Mouse (Mus musculus) retina, postnatal 7 days (tissue): ENCODE measurements around the gene Ip6k1.

ENCODE experiments used
- DNase-seq: peaks from one replicate; pipeline ENCODE4 v3.0.0-alpha.2; 2012; ENCODE audit warnings: low read depth, low spot score

The Ip6k1 gene

DNA sequence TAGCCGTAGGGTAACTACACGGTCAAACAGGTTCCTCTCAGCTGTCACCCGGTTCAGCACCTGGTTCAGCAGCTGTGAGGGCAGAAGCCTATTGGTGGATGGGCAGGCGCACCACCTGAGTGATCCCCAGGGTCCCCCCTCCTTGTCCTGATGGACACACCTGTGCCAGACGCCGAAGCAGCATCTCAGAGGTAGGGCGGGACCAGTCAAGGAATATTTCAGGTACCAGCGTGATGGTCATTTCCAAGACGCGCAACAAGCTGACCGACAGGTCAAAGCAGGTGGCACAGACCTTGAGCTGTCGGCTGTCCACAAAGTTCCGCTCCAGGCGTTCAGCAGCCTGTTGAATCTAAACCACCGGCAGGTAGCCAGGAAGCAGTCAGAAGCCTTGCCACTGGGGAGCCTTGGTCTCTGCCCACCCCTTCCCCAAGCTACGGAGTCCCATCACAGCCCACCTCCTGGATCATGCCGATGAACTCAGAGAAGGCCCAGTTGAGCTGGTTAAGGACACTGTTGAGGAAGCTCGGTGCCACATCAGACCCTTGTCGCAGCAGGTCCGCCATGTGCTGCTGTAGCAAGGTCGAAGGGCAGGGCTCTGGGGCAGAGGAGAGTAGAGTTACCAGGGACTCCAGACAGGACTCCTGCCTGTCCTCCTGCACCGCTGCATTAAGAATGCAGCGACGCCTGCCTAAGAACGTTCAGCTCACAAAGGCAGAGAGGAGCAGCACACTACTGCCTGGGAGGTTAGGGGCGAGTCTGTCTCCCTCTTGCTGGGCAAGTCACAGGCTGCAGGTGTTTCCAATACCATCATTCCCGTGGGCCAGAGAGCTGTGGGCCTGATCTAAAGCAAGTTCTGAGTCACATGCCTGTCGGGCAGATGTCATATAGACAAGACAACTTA is 54.3 kb downstream of the Ip6k1 start:
- DNase-seq: no peak

DNA sequence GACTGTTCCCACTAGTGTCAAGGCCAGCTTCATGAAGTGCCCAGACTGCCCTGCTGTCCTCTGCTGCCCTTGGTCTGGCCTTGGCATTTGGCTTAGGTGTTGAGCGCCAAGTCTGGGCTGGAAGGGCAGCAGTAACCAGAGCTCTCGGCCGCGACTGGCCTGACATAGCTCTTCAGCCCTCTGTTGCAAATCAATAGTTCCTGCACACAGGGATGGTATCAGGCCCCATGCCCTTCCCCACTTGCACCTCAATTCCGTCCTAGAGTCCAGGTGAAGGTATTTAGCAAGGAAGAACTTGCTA is 54.9 kb downstream of the Ip6k1 start:
- DNase-seq: no peak

DNA sequence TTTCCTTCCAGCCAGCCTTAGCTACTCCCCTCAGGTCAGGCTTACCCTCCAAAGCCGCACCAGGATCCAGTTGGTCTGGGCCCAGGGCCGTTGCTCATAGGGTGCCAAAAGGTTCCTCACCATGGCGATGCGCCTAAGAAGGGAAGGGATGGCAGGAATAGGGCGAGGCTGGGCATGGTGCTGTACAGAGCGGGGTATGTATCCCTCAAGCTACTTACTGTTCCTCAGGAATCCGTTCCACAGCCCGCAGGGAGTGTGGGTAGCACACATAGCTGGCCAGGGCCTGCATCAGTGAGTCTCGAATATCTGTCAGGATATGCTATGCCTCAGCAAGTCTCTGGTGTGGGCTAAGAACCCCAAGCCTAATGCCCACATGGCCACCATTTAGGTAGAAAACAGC is 56.0 kb downstream of the Ip6k1 start:
- DNase-seq: no peak

DNA sequence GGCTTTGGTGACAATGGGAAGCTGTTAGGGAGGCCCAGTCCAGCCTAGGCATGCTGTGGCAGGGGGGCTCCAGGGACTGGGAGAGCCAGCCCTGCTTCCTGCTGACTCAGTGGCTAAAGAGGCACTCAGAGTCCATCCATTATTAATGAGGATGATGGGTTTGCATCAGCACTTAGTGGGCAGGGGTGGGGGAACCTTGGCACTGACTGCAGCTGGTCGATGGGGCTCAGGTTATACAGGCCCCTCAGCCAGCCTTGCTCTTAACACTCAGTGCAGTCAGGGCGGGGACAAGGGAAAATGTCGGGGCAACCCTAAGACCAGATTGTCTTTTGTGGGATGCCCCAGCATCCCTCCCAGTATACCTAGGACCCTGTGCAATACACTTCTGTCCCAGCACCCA is 59.8 kb downstream of the Ip6k1 start:
- DNase-seq: no peak

DNA sequence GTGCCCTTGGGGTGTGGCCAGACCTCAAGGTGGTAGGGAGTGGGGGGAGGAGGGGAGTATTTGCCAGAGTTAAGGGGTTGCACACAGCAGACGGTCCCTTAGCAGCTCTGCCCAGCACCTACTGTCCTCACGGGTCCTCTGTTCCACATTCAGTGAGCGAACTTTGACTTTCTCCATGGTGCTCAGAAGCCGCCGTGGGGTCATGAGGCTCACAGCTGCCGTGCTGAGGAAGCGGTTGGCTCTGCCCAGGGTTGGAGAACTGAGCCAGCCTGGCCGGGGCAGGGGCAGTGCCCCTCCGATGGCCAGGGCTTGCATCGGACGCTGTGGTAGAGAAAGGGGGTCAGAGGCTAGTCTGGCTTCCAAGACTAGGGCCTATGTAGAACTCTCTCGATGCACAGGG is 61.1 kb downstream of the Ip6k1 start:
- no peak for DNase-seq

DNA sequence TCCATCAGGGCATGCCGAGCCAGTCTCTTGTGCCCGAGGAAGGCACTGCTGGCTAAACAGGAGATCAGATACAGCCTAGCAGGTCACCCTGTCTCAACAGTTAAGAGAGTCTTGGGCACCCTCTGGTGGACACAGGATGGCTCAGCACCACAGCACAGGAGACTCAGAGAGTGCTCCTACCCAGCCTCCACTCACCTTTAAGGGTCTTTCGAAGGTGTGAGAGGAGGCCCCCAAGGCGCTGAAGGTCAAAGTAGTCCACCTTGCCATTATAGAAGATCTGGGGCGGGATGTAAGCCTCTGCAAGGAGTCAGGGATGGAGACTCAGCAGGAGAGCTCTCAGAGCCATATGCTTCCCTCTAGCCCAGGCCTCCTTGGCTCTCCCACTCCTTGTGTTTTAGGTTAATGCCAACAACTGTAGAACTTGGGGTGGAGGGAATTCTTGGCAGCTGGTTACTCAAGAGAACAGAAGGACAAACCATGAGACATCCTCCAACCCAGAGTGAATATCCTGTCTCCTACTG is 63.2 kb downstream of the Ip6k1 start:
- DNase-seq: peak; percentile 61

DNA sequence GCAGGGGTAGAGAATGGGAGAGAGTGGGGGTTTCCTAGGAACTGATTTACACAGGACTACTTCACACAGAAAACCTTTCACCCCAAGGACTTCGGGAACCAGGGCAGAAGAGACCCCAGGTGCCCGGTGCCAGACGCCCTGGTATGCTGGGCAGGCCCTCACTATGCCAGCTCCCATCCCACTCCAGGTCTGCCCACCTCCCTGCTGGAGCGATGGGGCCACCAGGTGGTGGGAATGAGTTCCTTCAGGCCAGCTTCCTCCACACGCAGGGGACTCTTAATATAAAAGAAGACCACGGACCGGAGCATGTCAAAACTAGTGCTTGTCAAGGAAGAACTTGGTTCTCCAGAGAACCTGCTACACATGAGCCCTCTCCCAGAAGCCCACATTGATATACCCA is 64.9 kb downstream of the Ip6k1 start:
- no peak for DNase-seq

DNA sequence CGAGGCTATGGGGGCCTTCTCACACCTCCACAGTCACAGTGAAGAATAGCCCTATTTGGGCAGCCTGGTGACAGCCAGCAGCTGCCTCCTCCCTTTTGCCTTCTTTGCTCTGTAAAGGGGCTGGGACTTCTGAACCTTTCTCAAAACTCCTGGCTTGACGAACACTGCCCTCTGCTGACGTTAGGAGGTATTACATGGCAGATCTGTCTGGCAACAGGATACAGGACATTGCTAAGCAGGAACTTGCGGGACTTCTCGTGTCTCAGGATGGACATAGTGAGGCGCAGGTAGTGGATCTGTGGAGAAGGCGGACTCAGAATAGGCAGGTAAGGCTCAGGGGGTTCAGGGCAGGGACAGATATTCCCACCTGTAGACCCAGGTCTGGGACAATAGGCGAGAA is 65.6 kb downstream of the Ip6k1 start:
- DNase-seq: peak; percentile 78

DNA sequence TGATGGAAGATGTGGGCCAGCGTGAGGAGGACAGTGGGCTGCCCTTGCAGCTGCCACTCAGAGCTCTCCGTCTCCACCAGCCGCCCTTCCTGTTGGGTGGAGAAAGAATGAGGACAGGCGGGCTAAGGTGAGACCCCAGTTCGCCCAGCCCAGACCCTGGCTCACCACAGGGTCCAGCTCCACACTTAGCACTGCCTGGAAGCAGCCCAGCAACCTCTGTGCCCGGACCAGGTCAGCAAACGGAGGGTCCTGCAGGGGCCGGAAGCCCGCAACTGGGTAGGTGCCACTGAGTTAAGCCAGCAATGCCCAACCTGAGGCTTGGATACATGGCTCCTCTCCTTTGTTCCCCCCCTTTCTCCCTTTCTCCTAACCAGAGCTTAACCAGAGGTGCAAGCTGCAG is 66.7 kb downstream of the Ip6k1 start:
- DNase-seq: no peak

DNA sequence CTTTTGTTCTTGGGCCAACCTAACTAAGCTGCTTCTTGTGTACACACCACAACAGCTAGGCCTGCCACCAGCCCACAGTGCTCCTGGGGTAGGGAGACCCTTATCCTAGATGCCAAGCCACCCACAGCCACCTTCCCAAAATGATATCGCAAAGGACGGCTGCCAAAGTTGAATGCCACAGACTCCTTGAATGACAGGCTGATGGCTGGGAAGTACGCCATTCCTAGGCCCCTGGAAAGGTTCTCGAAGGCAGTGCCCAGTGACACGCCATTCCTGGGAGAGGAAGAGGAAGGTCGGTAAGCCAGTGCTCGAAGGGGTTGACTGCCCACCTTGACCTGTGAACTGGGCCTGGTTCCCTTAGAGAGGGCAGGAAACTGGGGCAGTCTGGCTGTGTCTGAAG is 67.2 kb downstream of the Ip6k1 start:
- no peak for DNase-seq

DNA sequence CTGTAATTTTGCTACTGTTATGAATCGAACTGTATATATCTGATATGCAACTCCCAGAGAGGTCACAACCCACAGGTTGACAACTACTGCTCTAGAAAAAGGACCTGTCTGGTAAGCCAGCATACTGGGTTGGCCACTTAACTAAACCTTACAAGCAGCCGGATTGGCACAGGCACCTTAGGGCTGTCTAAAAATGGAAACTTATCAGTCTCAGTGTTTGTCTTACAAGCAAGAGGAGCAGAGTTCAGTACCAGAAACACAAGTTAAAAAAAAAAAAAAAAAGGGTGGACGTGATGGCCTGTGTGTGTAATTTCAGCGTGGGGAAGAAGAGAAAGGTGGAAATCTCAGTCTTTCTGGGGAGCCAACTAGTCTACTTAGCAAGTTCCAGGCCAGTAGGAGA is 69.5 kb downstream of the Ip6k1 start:
- no peak for DNase-seq

DNA sequence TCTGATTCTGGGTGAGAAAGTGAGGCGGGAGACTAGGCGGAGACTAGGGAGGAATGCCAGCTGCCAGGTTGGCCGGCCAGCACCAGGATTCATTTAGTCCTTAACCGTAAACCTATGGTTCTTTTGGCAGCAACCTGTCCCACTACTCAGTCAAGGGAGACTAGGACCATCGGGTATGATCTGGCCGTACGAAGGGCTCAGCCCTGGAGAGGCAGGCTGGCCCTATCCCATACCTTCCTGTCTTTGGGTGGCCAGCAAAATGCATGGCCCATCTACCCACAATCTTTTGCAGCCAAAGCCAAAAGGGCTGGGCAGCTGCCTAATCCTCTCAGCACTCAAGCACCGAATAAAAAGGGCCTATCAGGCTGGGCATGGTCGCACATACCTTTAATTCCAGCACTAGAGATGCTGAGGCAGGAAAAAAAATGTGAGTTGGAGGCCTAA is 70.2 kb downstream of the Ip6k1 start:
- DNase-seq: no peak

DNA sequence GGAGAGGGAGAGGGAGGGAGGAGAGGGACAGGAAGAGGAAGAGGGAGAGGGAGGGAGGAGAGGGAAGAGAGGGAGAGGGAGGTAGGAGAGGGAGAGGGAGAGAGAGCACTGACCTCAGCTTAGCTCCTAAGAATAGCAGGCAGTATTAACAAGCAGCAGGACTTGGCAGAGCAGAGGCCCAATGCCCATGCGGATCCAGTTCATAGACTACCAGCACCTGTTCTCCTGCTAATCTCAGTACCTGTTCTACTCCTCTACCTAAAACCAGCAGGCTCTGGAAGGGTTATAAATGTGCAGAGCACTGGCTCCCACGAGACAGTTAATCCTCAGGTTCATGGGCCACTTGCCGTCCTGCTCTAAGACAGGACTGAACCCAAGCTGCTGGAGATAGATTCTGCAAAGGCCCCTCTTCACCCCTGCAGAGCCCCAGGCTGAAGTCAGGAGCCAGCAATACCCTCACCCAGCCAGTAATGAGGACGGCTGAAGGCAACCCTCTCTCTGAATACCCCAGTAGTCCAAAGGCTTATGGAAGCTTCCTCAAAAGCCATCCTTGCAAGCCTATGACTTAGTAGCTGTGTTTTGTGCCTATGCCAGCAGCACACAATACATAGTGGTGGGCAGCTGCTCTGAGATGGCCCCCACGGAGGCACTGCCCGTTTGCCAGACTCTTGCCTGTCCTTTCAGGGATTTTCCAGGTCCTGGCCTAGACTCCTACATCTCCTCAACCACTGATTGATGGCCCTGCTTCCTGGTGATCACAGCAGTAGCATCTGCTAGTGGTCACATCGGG is 71.0 kb downstream of the Ip6k1 start:
- DNase-seq: no peak

DNA sequence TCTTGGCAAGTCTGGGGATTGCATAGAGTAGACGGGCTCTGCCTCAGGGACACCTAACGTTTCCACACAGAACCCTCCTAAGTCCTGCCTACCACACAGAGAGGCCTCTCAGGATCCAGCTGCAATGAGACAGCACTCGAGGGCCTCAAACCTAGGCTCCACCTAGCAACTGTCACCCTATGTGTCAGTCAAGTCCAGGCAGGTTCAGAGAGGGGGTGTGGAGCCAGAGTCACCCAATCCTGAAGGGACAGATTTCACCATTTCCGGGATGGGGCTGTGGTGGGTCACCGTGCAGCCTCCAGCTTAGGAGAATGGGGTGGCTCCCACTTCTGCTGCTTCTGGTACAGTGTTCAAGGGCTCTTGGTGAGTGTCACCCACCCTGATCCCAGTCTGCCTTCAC is 77.9 kb downstream of the Ip6k1 start, which contains the start of gene Mst1:
TSS of gene Mst1 (plus strand) at position 269 of the 400 bp plus-strand sequence.
- no peak for DNase-seq

DNA sequence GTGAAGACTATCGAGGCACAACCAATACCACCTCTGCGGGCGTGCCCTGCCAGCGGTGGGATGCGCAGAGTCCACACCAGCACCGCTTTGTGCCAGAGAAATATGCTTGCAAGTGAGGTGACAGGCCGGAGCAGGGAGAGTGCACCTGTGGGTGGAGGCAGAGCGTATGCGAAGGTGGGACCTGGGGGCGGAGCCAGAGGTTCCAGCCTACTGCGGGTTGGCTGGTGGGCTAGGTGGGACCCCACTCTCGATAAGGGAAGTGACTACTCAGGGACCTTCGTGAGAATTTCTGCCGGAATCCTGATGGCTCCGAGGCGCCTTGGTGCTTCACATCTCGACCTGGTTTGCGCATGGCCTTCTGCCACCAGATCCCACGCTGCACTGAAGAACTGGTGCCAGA is 80.2 kb downstream of the Ip6k1 start:
- no peak for DNase-seq

DNA sequence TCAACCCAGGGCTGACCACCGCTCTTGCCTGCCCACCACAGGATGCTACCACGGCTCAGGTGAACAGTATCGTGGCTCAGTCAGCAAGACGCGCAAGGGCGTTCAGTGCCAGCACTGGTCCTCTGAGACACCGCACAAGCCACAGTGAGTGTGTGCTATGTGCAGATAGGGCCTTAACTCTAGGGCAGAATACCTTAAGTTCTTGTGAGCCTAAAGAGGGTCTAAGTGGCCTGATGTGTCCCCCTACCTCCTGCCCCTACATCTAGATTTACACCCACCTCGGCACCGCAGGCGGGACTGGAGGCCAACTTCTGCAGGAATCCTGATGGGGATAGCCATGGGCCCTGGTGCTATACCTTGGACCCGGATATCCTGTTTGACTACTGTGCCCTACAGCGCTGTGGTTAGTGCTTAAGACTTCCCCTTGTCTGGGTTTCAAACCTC is 80.7 kb downstream of the Ip6k1 start, which contains the start of gene Rnf123:
TSS of gene Rnf123 (minus strand) at position 359 of the 444 bp plus-strand sequence.
- no peak for DNase-seq

DNA sequence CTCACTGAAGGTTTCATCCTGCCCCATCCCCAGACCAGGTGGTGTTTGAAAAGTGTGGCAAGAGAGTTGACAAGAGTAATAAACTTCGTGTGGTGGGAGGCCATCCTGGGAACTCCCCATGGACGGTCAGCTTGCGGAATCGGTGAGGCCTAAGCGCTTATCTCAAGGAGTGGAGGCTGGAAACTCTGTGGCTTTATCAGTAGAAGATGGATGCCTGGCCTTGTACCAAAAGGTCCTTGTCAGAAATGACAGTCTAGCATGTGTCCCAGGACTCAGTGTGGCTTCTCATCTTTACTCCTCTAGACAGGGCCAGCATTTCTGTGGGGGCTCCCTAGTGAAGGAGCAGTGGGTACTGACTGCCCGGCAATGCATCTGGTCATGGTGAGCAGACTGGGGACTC is 81.3 kb downstream of the Ip6k1 start:
- DNase-seq: no peak

DNA sequence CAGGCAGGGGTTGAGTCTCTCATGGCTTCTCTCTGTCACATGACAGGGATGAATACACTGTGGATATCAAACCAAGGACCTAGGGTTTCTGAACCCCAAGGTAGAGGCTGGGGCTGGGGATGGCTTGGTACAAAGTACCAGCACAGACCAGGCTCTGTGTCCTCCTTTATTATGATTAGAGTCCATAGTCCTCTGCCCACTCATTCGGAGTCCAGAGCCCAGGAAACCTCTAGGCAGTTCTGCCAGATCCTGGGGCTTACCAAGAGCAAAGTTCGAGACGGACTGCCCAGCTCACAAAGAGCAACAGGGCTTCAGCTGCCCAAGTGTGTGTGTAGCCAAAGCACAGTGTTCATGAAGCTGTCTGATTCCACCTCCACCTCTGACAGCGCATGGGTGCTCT is 83.0 kb downstream of the Ip6k1 start:
- DNase-seq: no peak

DNA sequence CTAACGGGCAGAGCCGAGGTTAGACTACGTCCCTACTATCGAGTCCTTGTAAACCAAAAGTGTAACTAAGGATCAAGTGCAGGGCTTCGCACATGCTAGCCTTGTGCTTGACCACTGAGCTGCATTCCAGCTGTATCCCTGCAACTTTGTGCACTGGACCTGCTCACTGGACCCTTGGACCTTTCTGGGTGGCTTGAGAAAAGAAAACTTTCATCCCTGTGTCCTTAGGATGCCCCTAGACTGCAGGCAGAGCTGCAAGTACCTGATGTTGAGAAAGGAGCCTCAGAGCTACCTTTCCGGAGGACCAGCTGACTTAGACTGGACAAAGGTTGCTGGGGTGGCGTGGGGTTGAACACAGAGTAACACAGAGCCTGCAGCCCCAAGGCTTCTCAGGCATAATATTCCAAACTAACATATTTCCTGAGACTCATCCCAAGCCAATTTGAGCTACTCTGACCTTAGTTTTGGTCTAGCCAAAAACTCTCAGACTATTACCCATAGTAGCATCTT is 88.4 kb downstream of the Ip6k1 start:
- DNase-seq: no peak

DNA sequence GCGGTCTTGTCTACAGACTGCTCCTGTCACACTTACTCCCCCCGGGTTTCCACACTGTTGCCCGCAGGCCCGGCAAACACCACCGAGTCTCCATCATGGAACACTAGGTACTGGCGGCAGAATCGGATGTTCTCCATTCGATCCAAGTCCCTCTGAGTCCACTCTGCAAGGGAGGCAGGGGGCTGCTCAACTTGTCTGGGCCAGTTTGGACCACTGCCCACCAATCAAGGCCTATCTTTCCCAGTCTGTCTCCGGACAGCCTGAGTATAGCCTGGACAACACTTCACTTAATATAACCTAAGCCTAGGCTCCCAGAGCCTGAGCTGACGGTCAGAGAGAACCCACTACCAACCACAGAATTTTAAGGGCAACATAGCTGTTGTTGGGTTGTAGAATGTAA is 91.3 kb downstream of the Ip6k1 start:
- DNase-seq: no peak

DNA sequence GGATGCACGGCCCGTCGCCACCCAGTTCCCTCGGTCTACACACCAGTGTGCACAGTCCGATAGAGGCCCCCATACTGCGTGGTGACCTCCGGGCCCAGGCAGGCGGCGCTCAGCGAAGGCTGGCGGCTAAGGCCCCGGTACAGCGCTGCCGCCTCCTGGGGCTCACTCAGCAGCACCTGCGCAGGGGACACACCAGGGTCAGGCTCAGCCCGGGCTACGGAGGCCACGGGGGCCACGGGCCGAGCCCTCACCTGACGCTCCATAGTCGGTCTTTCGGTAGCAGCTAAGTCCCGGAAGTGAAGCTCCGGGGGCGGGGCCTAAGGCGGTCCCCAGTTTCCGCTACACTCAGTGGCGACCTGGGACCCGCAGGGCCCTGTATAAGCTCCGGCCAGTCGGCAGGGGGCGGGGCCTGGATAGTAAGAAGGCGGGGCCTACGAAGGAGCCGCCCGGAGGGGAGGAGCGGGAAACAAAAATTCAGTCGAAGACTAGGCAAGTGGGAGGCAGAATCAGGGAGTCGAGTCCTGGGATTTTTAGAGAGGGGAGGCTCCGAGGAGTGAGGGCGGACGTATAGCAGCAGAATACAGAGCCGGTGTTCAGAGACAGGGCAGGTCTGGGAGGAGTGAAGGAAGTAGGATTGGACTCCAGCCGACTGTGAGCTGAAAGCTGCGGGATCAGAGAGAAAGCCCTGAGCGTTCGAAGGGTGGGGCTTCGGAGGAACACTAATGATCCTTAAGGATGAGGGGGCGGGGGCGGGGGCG is 92.1 kb downstream of the Ip6k1 start, which contains the start of gene Apeh:
TSS of gene Apeh (minus strand) at position 423 of the 758 bp plus-strand sequence.
- peak; percentile 85 for DNase-seq
